Mouse (Mus musculus): ENCODE results near the gene Atg2b.

Atg2b gene

DNA sequence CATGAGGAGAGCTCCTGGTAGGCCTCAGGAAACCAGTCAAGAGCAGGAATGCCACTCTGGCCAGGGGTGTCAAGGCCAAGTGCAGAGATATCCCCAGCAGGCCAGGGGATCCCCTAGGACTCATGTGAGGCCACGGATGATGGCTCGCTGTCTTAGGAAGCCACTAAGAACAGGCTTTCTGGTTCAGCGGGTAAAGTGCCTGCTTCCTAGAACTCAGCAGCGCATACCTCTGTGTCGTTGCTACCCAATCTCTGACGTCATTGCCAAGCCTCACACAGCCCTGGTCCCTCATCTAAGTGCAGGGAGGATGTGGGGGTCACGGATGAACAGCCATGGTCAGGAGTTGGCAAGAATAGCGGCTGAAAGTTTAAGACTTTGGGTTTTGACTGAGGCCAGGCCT is 87.9 kb downstream of the Atg2b start:
- DNase-seq (ENCODE audit: low spot score): no peak

DNA sequence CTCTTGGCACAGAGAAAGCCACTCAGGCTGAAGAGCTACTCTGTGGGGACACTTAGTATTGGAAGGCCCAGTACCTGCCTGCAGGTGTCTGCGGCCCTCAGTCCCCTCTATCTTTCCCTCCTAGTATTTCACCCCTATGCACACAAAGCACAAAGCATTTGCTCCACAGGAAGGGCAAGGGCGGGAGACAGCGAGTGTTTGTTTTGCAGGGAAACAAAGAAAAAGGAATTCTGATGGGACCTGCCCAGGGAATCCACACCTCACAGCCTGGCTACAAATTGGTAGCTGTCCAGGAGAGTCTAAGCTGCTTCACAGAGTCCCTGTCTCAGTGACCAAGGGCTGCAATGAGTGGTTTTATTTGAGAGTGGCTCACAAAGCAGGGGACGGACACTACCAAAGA is 91.5 kb downstream of the Atg2b start:
- no peak for DNase-seq (ENCODE audit: low spot score)

DNA sequence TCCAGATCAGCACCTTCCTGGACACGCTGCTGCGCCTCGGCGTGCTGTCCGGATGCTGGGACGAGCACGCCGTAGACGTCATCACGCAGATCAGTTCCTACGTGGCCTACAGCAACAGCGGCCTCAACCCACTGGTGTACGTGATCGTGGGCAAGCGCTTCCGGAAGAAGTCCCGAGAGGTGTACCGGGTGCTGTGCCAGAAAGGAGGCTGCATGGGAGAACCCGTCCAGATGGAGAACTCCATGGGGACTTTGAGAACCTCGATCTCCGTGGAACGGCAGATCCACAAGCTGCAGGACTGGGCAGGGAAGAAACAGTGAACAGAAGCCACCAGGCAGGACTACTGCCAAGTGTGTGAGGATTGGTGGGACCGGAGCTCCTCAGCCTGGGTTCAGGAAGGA is 92.7 kb downstream of the Atg2b start:
- DNase-seq (ENCODE audit: low spot score): no peak

DNA sequence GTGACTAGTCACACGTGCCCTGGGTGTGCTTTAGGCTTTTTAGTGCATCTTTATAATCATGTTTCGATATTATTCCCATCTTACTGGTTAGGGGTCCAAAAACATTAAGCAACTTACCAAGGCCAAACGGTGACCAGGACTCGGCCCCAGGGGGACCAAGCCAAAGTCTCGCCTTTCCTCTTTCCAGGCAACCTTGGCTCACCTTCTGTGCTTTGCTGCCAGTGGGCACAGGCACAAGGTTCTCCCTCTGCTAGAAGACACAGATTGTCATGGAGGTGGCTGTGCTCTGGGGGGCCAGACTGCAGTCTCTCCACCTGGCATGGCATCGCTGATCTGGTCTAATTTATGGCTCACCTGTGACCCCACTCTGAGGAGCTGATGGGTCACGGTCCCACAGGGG is 94.2 kb downstream of the Atg2b start:
- no peak for DNase-seq (ENCODE audit: low spot score)

DNA sequence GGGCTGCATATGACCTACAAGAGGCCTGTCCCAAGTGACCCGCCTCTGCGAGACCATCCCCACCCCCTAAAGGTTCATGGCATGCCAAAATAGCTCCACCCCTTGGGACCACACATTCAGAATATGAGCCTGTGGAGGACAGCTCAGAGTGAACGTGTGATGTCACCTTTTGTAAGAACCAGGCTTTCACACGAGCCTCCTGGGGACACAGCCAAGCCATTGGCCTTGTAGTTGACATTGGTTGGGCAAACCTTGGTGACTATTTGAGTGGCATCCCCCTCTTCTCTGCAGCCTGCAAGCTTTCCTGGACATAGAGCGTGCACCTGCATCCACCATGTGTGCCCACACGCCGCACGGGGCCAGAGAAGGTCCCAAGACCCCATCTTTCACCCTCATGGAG is 97.5 kb downstream of the Atg2b start:
- DNase-seq (ENCODE audit: low spot score): no peak

DNA sequence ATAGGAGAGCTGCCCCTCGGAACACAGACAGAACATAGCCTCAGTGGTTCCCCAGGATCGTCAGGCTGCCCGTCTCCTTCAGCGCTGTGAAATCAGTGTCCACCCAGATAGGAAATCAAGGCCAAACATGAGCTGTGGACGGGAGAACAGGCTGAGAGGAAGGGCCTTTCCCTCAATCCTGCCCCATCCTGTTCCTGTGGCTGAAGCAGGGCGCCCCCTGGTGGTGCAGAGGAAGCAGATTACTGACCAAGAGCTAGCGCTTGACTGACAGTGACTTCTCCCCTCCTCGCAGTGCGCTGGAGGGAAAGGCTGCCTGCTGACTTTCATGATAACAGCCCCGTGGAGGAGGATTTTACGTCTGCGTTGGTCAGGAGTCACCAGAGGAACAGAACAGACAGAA is 100.2 kb downstream of the Atg2b start:
- DNase-seq (ENCODE audit: low spot score): peak; percentile 79

DNA sequence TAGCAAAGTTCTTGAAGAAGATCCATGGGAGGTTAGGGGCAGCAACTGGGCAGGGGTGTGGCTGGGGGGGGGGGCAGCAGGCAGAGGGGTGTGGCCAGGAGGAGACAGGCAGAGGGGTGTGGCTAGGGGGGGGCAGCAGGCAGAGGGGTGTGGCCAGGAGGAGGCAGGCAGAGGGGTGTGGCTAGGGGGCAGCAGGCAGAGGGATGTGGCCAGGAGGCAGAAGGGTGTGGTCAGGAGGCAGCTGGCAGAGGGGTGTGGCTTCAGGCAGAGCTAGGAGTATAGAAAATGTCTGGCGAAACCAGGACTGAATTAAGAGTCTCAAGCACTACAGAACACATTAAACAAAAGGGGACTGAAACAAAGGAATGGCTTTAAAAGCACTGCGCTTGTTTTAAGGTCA is 101.5 kb downstream of the Atg2b start:
- DNase-seq (ENCODE audit: low spot score): no peak

DNA sequence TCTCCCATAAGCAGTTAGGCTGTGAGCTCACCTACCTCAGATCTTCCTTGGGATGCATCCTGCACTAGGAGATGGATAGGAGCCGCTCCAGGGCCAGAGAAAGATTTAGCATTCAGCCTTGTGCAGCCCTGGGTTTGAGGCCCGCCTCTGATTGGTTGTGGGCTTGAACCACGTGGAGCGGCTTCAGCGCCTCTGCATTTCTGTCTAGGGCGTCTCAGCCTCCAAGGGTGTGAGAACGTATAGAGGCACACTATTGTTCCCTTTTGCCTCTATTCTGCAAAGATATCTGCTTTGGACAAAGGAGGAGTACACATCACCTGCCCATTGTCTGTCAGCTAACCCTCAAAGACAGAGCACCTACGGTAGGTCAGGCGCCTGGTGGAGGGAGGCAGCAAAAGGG is 102.5 kb downstream of the Atg2b start:
- no peak for DNase-seq (ENCODE audit: low spot score)

DNA sequence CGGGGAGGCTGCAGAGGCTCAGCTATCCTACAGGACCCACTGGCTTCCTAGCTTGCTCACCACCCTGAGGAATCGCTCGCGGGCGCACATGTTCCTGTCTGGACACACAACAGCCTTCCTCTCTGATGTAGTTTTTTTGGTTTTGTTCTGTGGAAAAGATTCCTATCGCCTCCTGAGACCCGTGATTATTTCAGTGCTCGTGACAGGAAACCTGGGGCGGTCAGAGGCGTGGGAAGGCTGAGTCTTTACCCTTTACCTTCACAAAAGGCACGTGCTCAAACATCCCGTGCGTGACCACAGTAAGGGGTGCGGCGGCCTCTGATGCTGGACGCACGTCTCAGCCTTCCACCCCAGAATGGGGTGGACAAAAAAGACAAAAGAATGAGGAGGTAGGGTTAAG is 104.5 kb downstream of the Atg2b start:
- DNase-seq (ENCODE audit: low spot score): no peak

DNA sequence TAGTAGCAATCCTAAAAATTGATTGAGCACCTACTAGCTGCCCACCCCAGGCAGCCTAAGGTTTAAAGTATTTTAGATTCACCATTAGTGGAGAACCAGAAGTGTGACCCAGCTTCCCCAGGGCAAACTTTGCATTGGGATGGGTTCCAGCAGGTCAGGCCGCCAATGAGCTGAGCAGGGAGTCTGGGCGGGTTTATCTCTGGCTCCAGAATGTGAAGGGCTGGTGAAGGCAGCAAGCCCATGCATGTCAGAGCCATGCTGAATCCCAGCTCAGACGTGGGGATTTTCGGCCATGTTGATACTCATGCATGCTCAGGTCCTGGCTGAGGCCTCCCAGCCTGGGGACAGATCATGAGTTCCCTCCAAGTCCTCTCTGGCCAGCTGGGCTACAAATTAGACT is 110.7 kb downstream of the Atg2b start:
- no peak for DNase-seq (ENCODE audit: low spot score)

DNA sequence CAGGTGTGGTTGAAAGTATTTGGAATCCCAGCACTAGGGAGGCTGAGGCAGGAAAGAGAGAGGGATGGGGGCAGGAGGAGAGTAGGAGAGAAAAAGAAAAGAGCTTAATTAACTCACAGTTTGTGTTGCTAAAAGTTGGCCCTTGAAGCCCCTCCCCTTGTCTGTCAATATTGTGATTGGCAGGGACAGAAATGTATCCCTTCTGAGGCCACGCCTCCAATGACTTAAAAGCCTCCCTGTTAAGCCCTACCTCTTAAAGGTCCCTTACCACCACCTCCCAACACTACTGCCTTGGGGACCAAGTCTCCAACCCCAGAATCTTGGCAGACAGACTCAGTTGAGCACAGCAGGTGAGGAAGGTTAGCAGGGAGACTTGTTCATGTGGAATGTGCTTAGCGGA is 112.4 kb downstream of the Atg2b start:
- no peak for DNase-seq (ENCODE audit: low spot score)

DNA sequence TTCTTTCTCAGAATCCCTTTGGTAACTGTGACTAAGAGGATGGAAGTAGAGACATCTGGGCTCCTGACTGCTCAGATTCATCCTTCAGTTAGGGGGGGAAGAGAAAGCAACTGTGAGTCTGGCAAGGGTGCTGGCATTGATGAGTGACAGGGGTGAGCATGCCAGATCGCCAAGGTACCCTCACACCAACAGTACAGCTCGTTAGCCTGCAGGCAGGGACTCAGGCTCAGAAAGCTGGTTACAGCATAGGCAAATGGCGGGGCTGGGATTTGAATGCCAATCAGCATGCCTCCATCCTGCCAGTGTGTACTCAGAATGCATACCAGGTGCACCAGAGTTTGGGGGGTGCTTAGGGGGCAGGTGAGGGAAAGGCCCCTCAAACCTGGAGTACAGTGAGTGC is 113.1 kb downstream of the Atg2b start:
- DNase-seq (ENCODE audit: low spot score): no peak
